Mouse (Mus musculus) neural tube, embryonic 14.5 days (tissue): ENCODE results near the gene Gins1. TPM values are rescaled to one million over a fixed set of nuclear protein-coding genes. Genes with fewer than 3 reads are reported as not detected.

Source experiments
- ATAC-seq: fragments of 200-750 bp; cut with Nextera tagmentation; 2 replicates; pipeline ENCODE4 v1.8.0; 2017; ENCODE audit warnings: low read depth, mild to moderate bottlenecking, moderate TSS enrichment, moderate library complexity
- H3K27ac ChIP-seq: fragments of 300-500 bp; sonication (generic); 2 replicates; pipeline ENCODE4 v1.5.1; 2014; ENCODE audit warnings: low read depth, mild to moderate bottlenecking, control low read depth, low read length, moderate library complexity, mixed read lengths
- H3K27me3 ChIP-seq: fragments of 300-500 bp; sonication (generic); 2 replicates; pipeline ENCODE4 v1.6.1; 2014; ENCODE audit warnings: low read length; ENCODE audit not compliant: control insufficient read depth, insufficient read depth
- H3K36me3 ChIP-seq: fragments of 300-500 bp; sonication (generic); 2 replicates; pipeline ENCODE4 v1.6.1; 2014; ENCODE audit warnings: low read length, mixed read lengths; ENCODE audit not compliant: control insufficient read depth, insufficient read depth
- H3K4me1 ChIP-seq: fragments of 300-500 bp; sonication (generic); 2 replicates; pipeline ENCODE4 v1.6.1; 2014; ENCODE audit warnings: low read length; ENCODE audit not compliant: control insufficient read depth, insufficient read depth
- H3K4me2 ChIP-seq: fragments of 300-500 bp; sonication (generic); 2 replicates; pipeline ENCODE4 v1.6.1; 2014; ENCODE audit warnings: mild to moderate bottlenecking, low read depth, low read length, control low read depth
- H3K4me3 ChIP-seq: fragments of 300-500 bp; sonication (generic); 2 replicates; pipeline ENCODE4 v1.5.1; 2014; ENCODE audit warnings: low read depth, low read length, control low read depth, mixed read lengths
- H3K9ac ChIP-seq: fragments of 300-500 bp; sonication (generic); replicated peaks from 2 replicates; pipeline ENCODE4 v1.6.1; 2014; ENCODE audit warnings: low read depth, mild to moderate bottlenecking, control low read depth, low read length, mixed read lengths
- H3K9me3 ChIP-seq: fragments of 300-500 bp; sonication (generic); 2 replicates; pipeline ENCODE4 v1.6.1; 2016; ENCODE audit warnings: low read length; ENCODE audit not compliant: control insufficient read depth
- WGBS: fragments of 180-500 bp; shearing (Covaris S2); extraction: QIAGEN DNeasy Blood & Tissue Kit; methylation state at CpG from one replicate; pipeline ENCODE4 v1.1.7; 2014; 5-methylcytosine and 5-hydroxymethylcytosine counted together
- polyA plus RNA-seq: library from polyadenylated mRNA; unstranded; fragments of >200 nt; fragmentation: Nextera tagmentation; extraction: Ambion mirVana; gene quantifications from 2 replicates; pipeline ENCODE4 v1.2.1, GENCODE M21; 2014

The Gins1 gene
- polyA plus RNA-seq, 1 experiment from 2014 or later, result 11.5 TPM

DNA sequence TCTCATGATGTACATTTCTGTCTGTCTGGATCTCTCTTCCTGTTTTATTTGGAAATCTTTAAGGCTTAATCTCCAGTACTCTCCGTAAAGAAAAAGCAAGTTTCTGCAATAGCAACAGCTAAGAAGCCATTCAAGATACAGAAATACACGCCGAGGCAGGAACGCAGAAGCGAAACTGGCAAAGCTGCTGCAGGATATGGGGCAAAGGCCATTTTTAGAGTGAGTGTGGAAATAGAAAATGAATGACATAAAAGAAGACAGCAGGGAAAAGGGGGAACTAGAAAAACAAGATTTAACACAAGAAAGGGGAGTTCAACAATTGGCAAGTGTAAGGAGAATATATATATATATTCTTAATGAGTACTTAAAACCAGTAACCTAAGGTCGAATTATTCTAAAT is 16.5 kb downstream of the Gins1 start:
- ATAC-seq, result no peak
- Histone ChIP-seq H3K4me3 (no peak overlapping the region), H3K9me3 (no peaks in the 10 kb centered on the region), H3K36me3 (no peaks in the 10 kb centered on the region; the same call in 1 of the 2 replicates), H3K4me1 (no peaks in the 10 kb centered on the region), H3K27me3 (no peaks in the 10 kb centered on the region), H3K4me2 (no peak overlapping the region), H3K27ac (no peak overlapping the region), H3K9ac (no peak overlapping the region)
- 91% methylated on average over 6 of the region's 6 CpGs for WGBS

DNA sequence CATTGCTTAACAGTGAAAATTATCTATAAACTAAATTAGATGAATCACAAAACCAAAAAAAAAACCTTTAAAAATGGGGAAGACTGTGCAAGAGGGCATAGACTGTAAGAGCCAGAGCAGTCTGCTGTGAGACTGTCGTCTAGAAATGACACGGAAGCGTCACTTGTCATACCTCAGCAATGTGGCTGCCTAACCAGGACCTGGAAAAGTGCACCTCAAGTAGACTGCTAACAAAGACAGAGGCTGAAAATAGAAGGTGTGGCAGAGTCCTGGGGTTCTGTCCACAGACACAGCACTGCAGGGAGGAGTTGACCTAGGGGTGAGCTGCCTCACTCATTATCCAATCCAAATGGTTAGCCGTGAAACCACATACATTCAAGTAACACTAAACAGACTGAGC is 17.0 kb downstream of the Gins1 start:
- Histone ChIP-seq H3K4me3 (no peak overlapping the region), H3K36me3 (no peaks in the 10 kb centered on the region; the same call in 1 of the 2 replicates), H3K4me1 (no peaks in the 10 kb centered on the region), H3K27me3 (no peaks in the 10 kb centered on the region), H3K9me3 (no peaks in the 10 kb centered on the region), H3K4me2 (no peak overlapping the region), H3K9ac (no peak overlapping the region), H3K27ac (no peak overlapping the region)
- 97% methylated on average over 4 of the region's 4 CpGs for WGBS
- ATAC-seq, result no peak

DNA sequence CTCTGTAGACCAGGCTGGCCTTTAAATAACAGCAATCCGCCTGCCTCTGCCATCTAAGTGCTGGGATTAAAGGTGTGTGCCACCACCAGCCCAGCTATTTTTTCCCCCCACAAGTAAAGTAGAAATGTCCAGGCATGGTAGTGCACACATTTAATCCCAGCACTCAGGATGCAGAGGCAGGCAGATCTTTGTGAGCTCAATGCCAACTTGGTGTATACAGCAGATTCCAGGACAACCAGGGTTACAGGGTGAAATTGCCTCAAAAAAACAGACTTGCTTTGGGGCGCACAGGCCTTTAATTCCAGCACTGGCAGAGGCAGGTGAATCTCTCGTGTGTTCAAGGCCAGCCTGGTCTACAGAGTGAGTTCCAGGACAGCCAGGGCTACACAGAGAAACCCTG is 17.8 kb downstream of the Gins1 start:
- Histone ChIP-seq H3K4me3 (no peak overlapping the region), H3K4me2 (no peak overlapping the region), H3K4me1 (no peaks in the 10 kb centered on the region), H3K27me3 (no peaks in the 10 kb centered on the region), H3K27ac (no peak overlapping the region), H3K9ac (no peak overlapping the region), H3K9me3 (no peaks in the 10 kb centered on the region), H3K36me3 (no peaks in the 10 kb centered on the region; the same call in 1 of the 2 replicates)
- WGBS, result 93% methylated on average over 3 of the region's 3 CpGs
- no peak for ATAC-seq

- H3K9me3 ChIP-seq, result no peaks in the 10 kb centered on the region
- 88% methylated on average over 7 of the region's 7 CpGs for WGBS
- H3K36me3 ChIP-seq, result no peaks in the 10 kb centered on the region; the same call in 1 of the 2 replicates
Observed at GRCm38 (mm10) chr2:150923505-150923904, 18.3 kb downstream of the Gins1 start.

GRCm38 (mm10) chr2:150927038-150927720 is 22.0 kb downstream of the Gins1 start:
- WGBS, result 94% methylated on average over 11 of the region's 11 CpGs
- Histone ChIP-seq H3K36me3 (no peaks in the 10 kb centered on the region; the same call in 1 of the 2 replicates), H3K4me2 (no peak overlapping the region), H3K9me3 (no peaks in the 10 kb centered on the region), H3K27ac (no peak overlapping the region), H3K4me1 (no peaks in the 10 kb centered on the region), H3K9ac (no peak overlapping the region), H3K4me3 (no peak overlapping the region), H3K27me3 (no peaks in the 10 kb centered on the region)
- no peak for ATAC-seq

More at GRCm38 (mm10) chr2:150923505-150923904, 18.3 kb downstream of the Gins1 start:
- H3K27me3 ChIP-seq, result no peaks in the 10 kb centered on the region
- no peak overlapping the region for H3K4me2 ChIP-seq
- H3K4me1 ChIP-seq, result no peaks in the 10 kb centered on the region
- no peak overlapping the region for H3K27ac ChIP-seq
- H3K9ac ChIP-seq, result no peak overlapping the region
- no peak overlapping the region for H3K4me3 ChIP-seq
- ATAC-seq, result no peak

- 84% methylated on average over 6 of the region's 6 CpGs for WGBS
- H3K9me3 ChIP-seq, result no peaks in the 10 kb centered on the region
- H3K4me2 ChIP-seq, result no peak overlapping the region
- H3K27me3 ChIP-seq, result no peaks in the 10 kb centered on the region
- no peak for ATAC-seq
- no peak overlapping the region for H3K4me3 ChIP-seq
- no peaks in the 10 kb centered on the region; the same call in 1 of the 2 replicates for H3K36me3 ChIP-seq
- no peaks in the 10 kb centered on the region for H3K4me1 ChIP-seq
- H3K9ac ChIP-seq, result no peak overlapping the region
- H3K27ac ChIP-seq, result no peak overlapping the region
Observed at GRCm38 (mm10) chr2:150929156-150929555, 24.0 kb downstream of the Gins1 start.

GRCm38 (mm10) chr2:150930806-150931205 is 25.6 kb downstream of the Gins1 start:
- H3K4me3 ChIP-seq, result no peak overlapping the region
- ATAC-seq, result no peak

DNA sequence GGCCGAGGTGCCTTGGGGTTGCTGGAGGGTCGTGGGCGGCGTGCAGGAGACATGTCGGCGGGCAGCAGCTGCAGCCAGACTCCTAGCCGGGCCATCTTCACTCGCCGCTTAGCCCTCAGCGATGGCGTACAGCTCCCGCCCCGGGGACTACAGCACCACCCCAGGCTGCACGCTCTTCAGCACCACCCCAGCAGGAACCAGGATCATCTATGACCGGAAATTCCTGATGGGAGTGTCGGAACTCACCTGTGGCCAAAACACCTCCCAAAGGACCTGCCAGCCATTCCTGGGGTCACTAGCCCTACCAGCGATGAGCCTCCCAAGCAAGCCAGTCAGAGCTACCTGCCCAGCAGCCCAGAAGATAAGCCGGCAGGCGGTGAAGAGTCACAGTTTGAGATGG is 28.3 kb downstream of the Gins1 start:
- ATAC-seq, result no peak
- Histone ChIP-seq H3K4me2 (no peak overlapping the region), H3K4me1 (no peaks in the 10 kb centered on the region), H3K27me3 (no peaks in the 10 kb centered on the region), H3K9me3 (no peaks in the 10 kb centered on the region), H3K36me3 (peaks cover 6% of the 10 kb centered on the region; the same call in 1 of the 2 replicates), H3K9ac (no peak overlapping the region), H3K27ac (no peak overlapping the region), H3K4me3 (no peak overlapping the region)
- WGBS, result 83% methylated on average over 19 of the region's 19 CpGs

More at GRCm38 (mm10) chr2:150930806-150931205, 25.6 kb downstream of the Gins1 start:
- Histone ChIP-seq H3K27ac (no peak overlapping the region), H3K9ac (no peak overlapping the region), H3K4me2 (no peak overlapping the region), H3K36me3 (no peaks in the 10 kb centered on the region; the same call in 1 of the 2 replicates), H3K27me3 (no peaks in the 10 kb centered on the region), H3K9me3 (no peaks in the 10 kb centered on the region), H3K4me1 (no peaks in the 10 kb centered on the region)
- 71% methylated on average over 3 of the region's 3 CpGs for WGBS

DNA sequence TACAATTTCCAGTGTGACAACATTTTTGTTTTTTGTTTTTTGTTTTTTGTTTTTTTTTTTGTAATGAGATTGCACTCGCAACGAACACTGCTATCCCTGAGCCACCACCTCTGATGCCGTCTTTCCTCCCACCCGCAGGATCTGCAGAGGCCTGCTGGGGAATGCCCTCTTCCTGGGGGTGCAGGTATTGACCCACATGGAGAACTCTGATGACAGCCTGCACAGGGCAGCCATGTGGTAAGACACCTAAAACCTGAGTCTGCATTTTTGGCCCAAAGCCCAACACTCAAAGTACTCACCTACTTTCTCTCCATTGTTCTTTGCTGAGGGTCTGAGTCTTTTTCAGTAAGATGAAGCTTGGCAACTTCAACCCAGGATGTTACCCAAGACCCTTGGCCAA is 29.5 kb downstream of the Gins1 start:
- ATAC-seq, result no peak
- Histone ChIP-seq H3K27ac (no peak overlapping the region), H3K27me3 (no peaks in the 10 kb centered on the region), H3K4me1 (no peaks in the 10 kb centered on the region), H3K4me2 (no peak overlapping the region), H3K4me3 (no peak overlapping the region), H3K9ac (no peak overlapping the region), H3K9me3 (no peaks in the 10 kb centered on the region), H3K36me3 (peaks cover 6% of the 10 kb centered on the region; the same call in 1 of the 2 replicates)
- 96% methylated on average over 4 of the region's 4 CpGs for WGBS
